ENCODE assay signal across 20 mouse cellular contexts in the genomic region with DNA sequence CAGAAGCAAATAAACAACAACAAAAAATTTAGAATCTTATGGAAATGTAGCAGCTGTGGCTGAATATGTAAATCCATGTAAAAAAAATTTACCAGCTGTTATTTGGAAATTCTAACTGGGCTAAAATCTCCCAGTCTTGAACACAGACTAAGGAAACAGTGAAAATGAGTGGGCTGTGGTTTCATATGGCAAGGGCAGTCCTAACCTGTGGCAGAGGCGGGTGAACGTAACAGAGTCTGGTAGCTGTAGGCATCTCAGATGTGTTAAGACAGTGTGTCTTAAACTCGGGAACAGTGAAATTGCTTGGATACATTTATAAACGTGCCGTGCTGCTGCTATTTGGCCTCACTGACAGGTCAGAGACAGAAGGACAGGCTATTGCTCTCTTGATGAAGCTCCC.
DNase-seq lines count a peak whose midpoint lies in the region; ATAC-seq and TF ChIP-seq lines count a peak whose summit lies in the region.
"Had no signal": no experiment of that assay in that cellular context is flagged by ENCODE, and none has a peak within 500 bp of the region (broad histone marks: within the 10 kb centered on the region; RNA-seq: fewer than 3 reads in every experiment).

No protein-coding gene starts in this region.

- no peak overlapping the region for H3K4me3 ChIP-seq in forebrain, postnatal 0 days (ENCODE audit: low read depth, low read length)
- H3K4me3 ChIP-seq in forebrain, embryonic 12.5 days (replicated peaks): no peak overlapping the region
- H3K4me3 ChIP-seq in hindbrain, embryonic 14.5 days (replicated peaks; ENCODE audit: low read length): no peak overlapping the region
- H3K4me3 ChIP-seq in hindbrain, postnatal 0 days (ENCODE audit: low read length): no peak overlapping the region
- no peak overlapping the region for H3K4me3 ChIP-seq in midbrain, embryonic 13.5 days (replicated peaks)
- no peak overlapping the region for H3K4me3 ChIP-seq in midbrain, embryonic 10.5 days
- H3K4me3 ChIP-seq: embryonic facial prominence, embryonic 10.5 days; embryonic facial prominence, embryonic 12.5 days; erythroblast, embryonic 14.5 days; forebrain, embryonic 10.5 days; forebrain, embryonic 15.5 days had no signal

- WGBS in forebrain, postnatal 0 days: 72% methylated on average over 5 of the region's 5 CpGs
- 87% methylated on average over 5 of the region's 5 CpGs for WGBS in forebrain, embryonic 12.5 days
- 88% methylated on average over 5 of the region's 5 CpGs for WGBS in hindbrain, embryonic 14.5 days
- WGBS in hindbrain, postnatal 0 days: 75% methylated on average over 5 of the region's 5 CpGs
- WGBS in midbrain, embryonic 13.5 days: 82% methylated on average over 5 of the region's 5 CpGs
- 91% methylated on average over 5 of the region's 5 CpGs for WGBS in midbrain, embryonic 10.5 days

- no peak for ATAC-seq in forebrain, postnatal 0 days
- no peak for ATAC-seq in forebrain, embryonic 12.5 days (ENCODE audit: low FRiP score)
- ATAC-seq in hindbrain, embryonic 14.5 days (ENCODE audit: low FRiP score): no peak
- ATAC-seq in hindbrain, postnatal 0 days: no peak
- no peak for ATAC-seq in midbrain, embryonic 13.5 days
- no peak for ATAC-seq in erythroblast, adult 5-6 weeks (replicated peaks; ENCODE audit: low FRiP score, poor library complexity, severe bottlenecking)
- ATAC-seq: forebrain, embryonic 15.5 days had no signal

- H3K27ac ChIP-seq in forebrain, postnatal 0 days (ENCODE audit: low read depth, low read length): 0 out of 2 replicates have a peak overlapping the region, but pooled peaks have one; percentile 9
- H3K27ac ChIP-seq in forebrain, embryonic 12.5 days: no peak overlapping the region
- 0 out of 2 replicates have a peak overlapping the region, but pooled peaks have one; percentile 55 for H3K27ac ChIP-seq in hindbrain, embryonic 14.5 days
- H3K27ac ChIP-seq in hindbrain, postnatal 0 days: no peak overlapping the region
- H3K27ac ChIP-seq in midbrain, embryonic 13.5 days: 0 out of 2 replicates have a peak overlapping the region, but pooled peaks have one; percentile 56
- H3K27ac ChIP-seq in midbrain, embryonic 10.5 days (replicated peaks): no peak overlapping the region
- H3K27ac ChIP-seq: embryonic facial prominence, embryonic 10.5 days; embryonic facial prominence, embryonic 12.5 days; forebrain, embryonic 10.5 days; forebrain, embryonic 15.5 days had no signal

- TF ChIP-seq CTCF in forebrain, postnatal 0 days (IDR thresholded peaks at IDR 0.05; ENCODE audit: low read depth): no peak
- no peak for TF ChIP-seq CTCF in hindbrain, postnatal 0 days (IDR thresholded peaks at IDR 0.05; ENCODE audit: low read depth)

- H3K9ac ChIP-seq in forebrain, postnatal 0 days: no peak overlapping the region
- H3K9ac ChIP-seq in forebrain, embryonic 12.5 days: no peak overlapping the region
- H3K9ac ChIP-seq in hindbrain, embryonic 14.5 days: no peak overlapping the region
- H3K9ac ChIP-seq in hindbrain, postnatal 0 days (replicated peaks; ENCODE audit: low read length): no peak overlapping the region
- no peak overlapping the region for H3K9ac ChIP-seq in midbrain, embryonic 13.5 days (replicated peaks)
- H3K9ac ChIP-seq: embryonic facial prominence, embryonic 12.5 days; forebrain, embryonic 15.5 days had no signal

- H3K4me1 ChIP-seq in forebrain, postnatal 0 days (ENCODE audit: insufficient read depth): no peaks in the 10 kb centered on the region
- H3K4me1 ChIP-seq in forebrain, embryonic 12.5 days: 0 out of 2 replicates have a peak, but pooled peaks cover 3% of the 10 kb centered on the region
- H3K4me1 ChIP-seq in hindbrain, embryonic 14.5 days (replicated peaks; ENCODE audit: control insufficient read depth, insufficient read depth, low read length): no peaks in the 10 kb centered on the region
- H3K4me1 ChIP-seq in hindbrain, postnatal 0 days (ENCODE audit: insufficient read depth, low read length): peaks cover 2% of the 10 kb centered on the region; the same call in 1 of the 2 replicates
- peaks cover 10% of the 10 kb centered on the region; the same call in 1 of the 2 replicates for H3K4me1 ChIP-seq in midbrain, embryonic 13.5 days (replicated peaks)
- no peaks in the 10 kb centered on the region for H3K4me1 ChIP-seq in midbrain, embryonic 10.5 days
- H3K4me1 ChIP-seq: embryonic facial prominence, embryonic 10.5 days; embryonic facial prominence, embryonic 12.5 days; forebrain, embryonic 10.5 days; forebrain, embryonic 15.5 days had no signal

- H3K36me3 ChIP-seq in forebrain, postnatal 0 days (ENCODE audit: insufficient read depth): no peaks in the 10 kb centered on the region
- no peaks in the 10 kb centered on the region for H3K36me3 ChIP-seq in forebrain, embryonic 12.5 days (replicated peaks)
- H3K36me3 ChIP-seq in hindbrain, embryonic 14.5 days (replicated peaks; ENCODE audit: control insufficient read depth, insufficient read depth): no peaks in the 10 kb centered on the region
- no peaks in the 10 kb centered on the region for H3K36me3 ChIP-seq in hindbrain, postnatal 0 days (ENCODE audit: insufficient read depth, low read length)
- H3K36me3 ChIP-seq in midbrain, embryonic 13.5 days: no peaks in the 10 kb centered on the region
- H3K36me3 ChIP-seq in midbrain, embryonic 10.5 days: no peaks in the 10 kb centered on the region
- H3K36me3 ChIP-seq: embryonic facial prominence, embryonic 10.5 days; embryonic facial prominence, embryonic 12.5 days; forebrain, embryonic 10.5 days; forebrain, embryonic 15.5 days had no signal

- H3K4me2 ChIP-seq in forebrain, postnatal 0 days (ENCODE audit: low read depth): no peak overlapping the region
- H3K4me2 ChIP-seq in forebrain, embryonic 12.5 days: no peak overlapping the region
- H3K4me2 ChIP-seq in hindbrain, embryonic 14.5 days (replicated peaks): no peak overlapping the region
- no peak overlapping the region for H3K4me2 ChIP-seq in hindbrain, postnatal 0 days (ENCODE audit: low read depth, low read length)
- H3K4me2 ChIP-seq in midbrain, embryonic 13.5 days (replicated peaks): no peak overlapping the region
- H3K4me2 ChIP-seq: embryonic facial prominence, embryonic 12.5 days; forebrain, embryonic 15.5 days had no signal

- H3K9me3 ChIP-seq in forebrain, postnatal 0 days (ENCODE audit: low read length): no peaks in the 10 kb centered on the region
- H3K9me3 ChIP-seq in forebrain, embryonic 12.5 days: no peaks in the 10 kb centered on the region
- 0 out of 2 replicates have a peak, but pooled peaks cover under 1% of the 10 kb centered on the region for H3K9me3 ChIP-seq in hindbrain, embryonic 14.5 days (ENCODE audit: control insufficient read depth, low read length)
- no peaks in the 10 kb centered on the region for H3K9me3 ChIP-seq in hindbrain, postnatal 0 days (ENCODE audit: low read length)
- H3K9me3 ChIP-seq in midbrain, embryonic 13.5 days: 0 out of 2 replicates have a peak, but pooled peaks cover 2% of the 10 kb centered on the region
- no peaks in the 10 kb centered on the region for H3K9me3 ChIP-seq in midbrain, embryonic 10.5 days (replicated peaks)
- H3K9me3 ChIP-seq: embryonic facial prominence, embryonic 10.5 days; embryonic facial prominence, embryonic 12.5 days; forebrain, embryonic 10.5 days; forebrain, embryonic 15.5 days had no signal

- H3K27me3 ChIP-seq in forebrain, postnatal 0 days (ENCODE audit: insufficient read depth, low read length): no peaks in the 10 kb centered on the region
- H3K27me3 ChIP-seq in forebrain, embryonic 12.5 days: no peaks in the 10 kb centered on the region
- no peaks in the 10 kb centered on the region for H3K27me3 ChIP-seq in hindbrain, embryonic 14.5 days (ENCODE audit: control insufficient read depth, insufficient read depth, low read length)
- no peaks in the 10 kb centered on the region for H3K27me3 ChIP-seq in hindbrain, postnatal 0 days (ENCODE audit: insufficient read depth, low read length)
- no peaks in the 10 kb centered on the region for H3K27me3 ChIP-seq in midbrain, embryonic 13.5 days
- no peaks in the 10 kb centered on the region for H3K27me3 ChIP-seq in midbrain, embryonic 10.5 days (ENCODE audit: low read depth, poor library complexity, severe bottlenecking)
- H3K27me3 ChIP-seq: embryonic facial prominence, embryonic 12.5 days; forebrain, embryonic 15.5 days had no signal

- DNase-seq in forebrain, postnatal 0 days: no peak
- no peak for DNase-seq in hindbrain, embryonic 14.5 days (ENCODE audit: low spot score)
- no peak for DNase-seq in hindbrain, postnatal 0 days (ENCODE audit: low spot score)
- DNase-seq in midbrain, embryonic 10.5 days (ENCODE audit: low spot score): no peak
- DNase-seq: adrenal gland, adult 2 months; adrenal gland, postnatal 10 days; adrenal gland, postnatal 25 days; cerebellum, adult 11-12 months; cerebellum, adult 2 months; cerebellum, adult 9-10 months; cerebellum, postnatal 10 days; cerebellum, postnatal 25 days had no signal

Comparison
In these comparisons a context has a peak if more than half of its experiments do, and no peak if none do; other contexts are left out.
1. H3K27ac ChIP-seq: peak in forebrain, postnatal 0 days (single experiment), hindbrain, embryonic 14.5 days (single experiment) and midbrain, embryonic 13.5 days (single experiment); none in forebrain, embryonic 12.5 days (single experiment), hindbrain, postnatal 0 days (single experiment) and midbrain, embryonic 10.5 days (single experiment).